Mouse (Mus musculus): ENCODE data around the gene Casp6. TPM values are rescaled to one million over a fixed set of nuclear protein-coding genes. Genes with fewer than 3 reads are reported as not detected.

Gene Casp6
- polyA plus RNA-seq (2015; fragmentation: Nextera tagmentation; extraction: Ambion mirVana) = 119 and 125 TPM in 2 replicates

- DNase-seq (ENCODE audit: low spot score) = peak; percentile 86
These were observed at the start of gene Casp6 for GRCm38 (mm10) chr3:129901271-129901809. Gene Casp6, plus strand, starts transcription at chr3:129901425.

- DNase-seq (ENCODE audit: low spot score) = no peak
These were observed 38.6 kb upstream of the Casp6 start for GRCm38 (mm10) chr3:129862592-129862991.

DNA sequence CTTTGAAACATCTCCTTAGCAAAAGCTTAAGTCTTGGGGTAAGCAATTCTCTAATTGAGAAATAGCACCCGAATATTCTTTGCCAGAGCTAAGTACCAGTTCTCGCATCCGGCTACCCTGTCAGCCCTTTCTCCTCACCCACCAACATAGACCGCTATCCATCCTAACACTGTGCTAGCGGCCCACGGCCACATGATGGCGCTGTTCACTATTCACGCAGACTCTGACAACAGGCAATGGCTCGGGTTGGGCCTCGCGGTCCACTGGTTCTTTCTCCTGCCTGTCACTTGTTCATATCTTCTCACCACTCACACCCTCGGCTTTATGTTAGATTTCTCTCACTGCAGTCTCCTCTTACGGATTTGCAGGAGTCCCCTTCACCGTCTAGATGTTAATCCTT lies 37.5 kb upstream of the Casp6 start:
- peak; percentile 52 for DNase-seq (ENCODE audit: low spot score)

DNA sequence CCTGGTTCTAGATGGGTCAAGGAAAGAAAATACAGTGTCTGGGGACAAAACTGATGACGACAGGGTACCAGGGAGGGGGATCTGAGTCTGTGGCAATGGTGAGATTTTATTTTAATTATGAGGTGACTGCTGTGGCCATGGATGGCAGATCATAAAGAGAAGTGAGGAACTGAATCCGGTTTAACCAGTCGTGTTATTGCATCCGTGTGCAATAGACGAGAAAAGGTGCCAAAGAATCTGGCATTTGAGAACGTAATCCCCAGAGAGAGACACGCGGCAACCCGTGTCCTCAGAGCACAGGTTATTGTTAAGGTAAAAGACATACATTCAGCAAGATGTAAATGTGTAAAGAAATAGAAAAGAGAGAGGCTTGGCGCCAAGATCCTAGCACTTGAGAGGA lies 23.9 kb upstream of the Casp6 start:
- DNase-seq (ENCODE audit: low spot score) = no peak

- peak; percentile 92 for DNase-seq (ENCODE audit: low spot score)
These were observed 22.7 kb upstream of the Casp6 start, which contains the start of gene Pla2g12a for GRCm38 (mm10) chr3:129878405-129879021. Gene Pla2g12a, plus strand, starts transcription at chr3:129878606.

DNA sequence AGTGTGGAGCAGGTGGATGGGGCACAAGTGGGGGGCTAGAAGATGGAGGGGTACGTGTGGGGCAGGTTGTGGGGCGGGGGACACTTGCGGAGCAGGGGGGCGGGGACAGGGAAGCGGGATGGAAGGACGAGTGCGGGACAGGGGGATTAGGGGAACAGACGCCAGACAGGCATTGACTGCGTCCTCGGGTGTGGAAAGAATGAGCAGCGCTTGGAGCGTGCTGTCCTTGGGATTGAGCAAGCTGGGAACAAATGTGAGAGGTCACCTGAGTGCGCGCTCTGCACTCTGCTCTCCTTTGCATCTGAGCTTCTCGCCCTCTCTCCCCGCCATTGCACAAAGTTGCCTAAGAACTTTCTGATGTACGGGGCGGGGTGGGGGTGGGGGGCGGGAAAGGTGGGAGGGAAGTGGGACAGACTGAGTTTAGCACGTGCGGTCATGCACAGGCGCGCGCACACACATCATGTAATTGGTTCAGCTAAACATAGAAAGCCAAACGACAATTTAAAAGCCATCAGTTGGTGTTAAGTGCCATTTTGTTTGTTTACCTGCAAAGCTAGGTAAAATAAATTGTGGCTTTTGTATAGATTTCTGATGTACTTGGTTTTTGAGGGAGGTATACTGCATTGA lies 22.0 kb upstream of the Casp6 start:
- peak; percentile 59 for DNase-seq (ENCODE audit: low spot score)

- no peak for DNase-seq (ENCODE audit: low spot score)
These were observed 21.3 kb upstream of the Casp6 start for GRCm38 (mm10) chr3:129879913-129880312.

DNA sequence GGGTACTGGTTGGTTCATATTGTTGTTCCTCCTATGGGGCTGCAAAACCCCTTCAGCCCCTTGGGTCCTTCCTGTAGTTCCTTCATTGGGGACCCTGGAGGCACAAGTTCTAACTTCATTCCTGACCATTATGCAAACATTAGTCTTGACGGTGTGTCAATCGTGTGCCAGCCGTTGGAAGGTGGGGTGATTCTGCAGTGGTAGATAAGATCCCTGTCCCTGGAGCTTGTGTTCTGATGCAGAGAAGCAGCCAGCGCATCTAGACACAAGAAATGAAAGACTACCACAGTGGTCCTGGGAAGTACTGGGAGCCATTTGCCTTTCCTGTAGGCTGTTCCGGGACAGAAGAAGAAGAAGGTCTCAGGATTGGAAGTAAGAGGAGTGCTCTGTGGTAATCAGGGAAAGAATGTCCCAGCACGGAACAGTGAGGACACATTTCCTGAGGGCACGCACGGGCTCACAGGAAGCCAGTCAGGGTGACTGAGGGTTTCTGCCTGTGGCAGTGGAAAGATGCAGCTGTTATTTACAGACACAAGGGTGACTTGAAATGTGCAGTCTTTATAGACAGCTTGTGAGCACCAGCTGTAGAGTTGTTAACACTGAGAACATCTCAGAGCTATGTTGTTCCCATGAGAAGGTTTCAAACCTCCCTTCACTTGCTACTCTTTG lies 20.2 kb upstream of the Casp6 start:
- peak; percentile 72 for DNase-seq (ENCODE audit: low spot score)

- no peak for DNase-seq (ENCODE audit: low spot score)
These were observed 15.6 kb upstream of the Casp6 start for GRCm38 (mm10) chr3:129885577-129885976.

GRCm38 (mm10) chr3:129886430-129886829 lies 14.8 kb upstream of the Casp6 start:
- DNase-seq (ENCODE audit: low spot score) = no peak

DNA sequence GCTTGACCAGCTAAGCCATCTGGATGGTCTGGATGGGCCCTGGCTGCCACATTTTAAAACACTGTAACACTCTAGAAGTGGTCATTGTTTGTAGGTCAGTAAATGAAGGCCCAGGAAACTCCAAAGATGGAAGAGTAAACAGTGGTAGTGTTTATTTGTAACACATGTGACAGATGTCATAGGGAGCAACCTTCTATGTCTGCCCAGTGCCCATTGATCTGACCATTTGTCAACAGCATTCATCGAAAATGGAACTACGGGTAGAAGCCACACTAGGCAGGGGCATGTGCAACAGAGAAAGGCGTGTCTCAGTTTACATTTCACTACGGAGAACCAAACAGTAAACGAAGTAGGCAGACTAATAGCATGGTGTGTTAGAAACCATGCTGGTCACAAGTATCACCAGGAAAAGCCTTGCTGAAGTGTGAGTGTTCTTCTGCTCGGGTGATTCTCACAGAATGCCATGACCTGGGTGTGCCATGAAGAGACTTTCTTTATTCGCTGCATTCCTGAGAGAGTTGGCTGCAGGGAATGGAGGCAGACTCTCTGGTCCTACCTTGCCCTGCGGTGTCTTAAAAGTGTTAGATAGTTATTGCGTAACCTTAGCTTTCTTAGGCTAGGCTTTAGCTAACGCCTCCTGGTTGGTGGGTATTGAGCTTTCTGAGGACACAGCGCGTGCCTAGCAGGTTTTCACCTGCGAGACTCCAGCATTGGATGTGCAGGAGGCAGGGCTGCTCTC lies 13.3 kb upstream of the Casp6 start:
- DNase-seq (ENCODE audit: low spot score) = no peak

- DNase-seq (ENCODE audit: low spot score) = no peak
These were observed 9.2 kb upstream of the Casp6 start for GRCm38 (mm10) chr3:129892003-129892402.

DNA sequence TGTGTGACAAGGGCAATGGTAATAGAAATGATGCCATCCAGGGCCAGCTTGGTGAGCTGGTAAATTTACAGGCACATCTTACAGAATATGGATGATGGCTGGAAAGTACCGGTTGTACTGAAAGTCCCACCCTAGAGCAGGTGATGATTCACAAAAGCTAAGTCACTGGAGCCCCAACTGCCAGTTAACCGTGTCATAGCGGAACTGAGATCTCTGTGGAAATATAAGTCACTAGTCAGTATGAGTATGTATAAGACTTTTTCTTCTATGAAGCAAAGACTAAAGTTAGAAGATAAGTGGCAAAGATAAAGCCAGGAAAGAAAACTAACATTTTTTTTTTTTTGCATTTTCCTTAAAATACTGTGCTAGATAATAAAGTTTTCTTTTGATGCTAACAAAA lies 8.1 kb upstream of the Casp6 start:
- DNase-seq (ENCODE audit: low spot score) = no peak

DNA sequence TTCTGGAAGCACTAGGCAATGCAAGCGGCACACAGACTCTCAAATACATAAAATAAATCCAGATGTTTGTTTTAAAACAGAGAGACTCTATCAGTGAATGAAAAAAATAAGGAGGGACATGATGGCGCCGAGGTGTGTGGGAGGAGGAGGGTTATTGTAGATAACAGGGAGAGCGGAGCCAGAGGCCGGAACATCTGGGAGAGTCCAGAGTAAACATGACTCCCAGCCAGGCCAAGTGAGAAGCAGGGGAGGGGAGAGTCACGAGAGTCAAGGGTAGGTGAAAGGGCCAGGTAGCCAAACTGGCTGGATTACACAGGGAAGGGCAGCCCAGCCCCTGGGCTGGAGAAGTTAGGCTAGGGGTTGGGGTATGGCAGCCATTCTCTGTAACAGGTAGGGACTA lies 4.6 kb upstream of the Casp6 start:
- DNase-seq (ENCODE audit: low spot score) = no peak

DNA sequence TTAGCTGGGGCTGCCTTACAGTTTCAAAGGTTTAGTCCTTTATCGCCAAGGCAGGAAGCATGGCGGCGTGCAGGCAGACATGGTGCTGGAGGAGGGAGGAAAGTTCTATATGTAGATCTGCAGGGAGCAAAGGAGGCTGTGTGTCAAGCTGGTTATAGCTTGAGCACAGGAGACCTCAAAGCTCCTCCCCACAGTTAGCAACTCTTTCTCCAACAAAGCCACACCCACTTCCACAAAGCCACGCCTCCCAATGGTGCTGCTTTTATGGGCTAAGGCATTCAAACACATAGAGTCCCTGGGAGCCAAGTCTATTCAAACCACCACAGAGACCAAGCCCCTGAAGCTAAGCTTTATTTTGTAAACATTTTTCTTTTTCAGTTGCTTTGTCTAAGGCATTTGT lies 2.3 kb upstream of the Casp6 start:
- DNase-seq (ENCODE audit: low spot score) = peak; percentile 32

GRCm38 (mm10) chr3:129903369-129903768 lies 2.1 kb downstream of the Casp6 start:
- DNase-seq (ENCODE audit: low spot score) = no peak

GRCm38 (mm10) chr3:129903866-129904265 lies 2.6 kb downstream of the Casp6 start:
- peak; percentile 42 for DNase-seq (ENCODE audit: low spot score)

- DNase-seq (ENCODE audit: low spot score) = peak; percentile 50
These were observed 3.3 kb downstream of the Casp6 start for GRCm38 (mm10) chr3:129904381-129905132.

- DNase-seq (ENCODE audit: low spot score) = no peak
These were observed 10.8 kb downstream of the Casp6 start for GRCm38 (mm10) chr3:129912025-129912424.

GRCm38 (mm10) chr3:129913241-129913640 lies 12.0 kb downstream of the Casp6 start:
- DNase-seq (ENCODE audit: low spot score) = no peak

GRCm38 (mm10) chr3:129917424-129917823 lies 16.2 kb downstream of the Casp6 start:
- no peak for DNase-seq (ENCODE audit: low spot score)
